Mouse (Mus musculus) midbrain, embryonic 11.5 days (tissue): Measurements from ENCODE around the gene Aamp. TPM values are rescaled to one million over a fixed set of nuclear protein-coding genes. Genes with fewer than 3 reads are reported as not detected.
A peak's percentile ranks its signal among the peaks of the same experiment; 100 is the strongest.

Experiments used
- ATAC-seq: fragments of 200-750 bp; cut with Nextera tagmentation; 2 replicates; pipeline ENCODE4 v1.8.0; 2017; ENCODE audit warnings: moderate TSS enrichment, moderate library complexity; ENCODE audit not compliant: low FRiP score
- DNase-seq: peaks from one replicate; pipeline ENCODE4 v3.0.0; 2015; ENCODE audit warnings: low spot score; ENCODE audit errors: missing footprints
- H3K27ac ChIP-seq: fragments of 300-500 bp; sonication (generic); 2 replicates; pipeline ENCODE4 v1.5.1; 2014; ENCODE audit warnings: low read depth, low read length
- H3K27me3 ChIP-seq: fragments of 300-500 bp; sonication (generic); 2 replicates; pipeline ENCODE4 v1.6.1; 2014; ENCODE audit warnings: mild to moderate bottlenecking, low read length, moderate library complexity, mixed read lengths; ENCODE audit not compliant: control insufficient read depth, insufficient read depth
- H3K36me3 ChIP-seq: fragments of 300-500 bp; sonication (generic); 2 replicates; pipeline ENCODE4 v1.6.1; 2014; ENCODE audit warnings: mild to moderate bottlenecking, low read length, moderate library complexity, mixed read lengths; ENCODE audit not compliant: control insufficient read depth, insufficient read depth
- H3K4me1 ChIP-seq: fragments of 300-500 bp; sonication (generic); 2 replicates; pipeline ENCODE4 v1.6.1; 2014; ENCODE audit warnings: low read length; ENCODE audit not compliant: control insufficient read depth, insufficient read depth
- H3K4me2 ChIP-seq: fragments of 300-500 bp; sonication (generic); 2 replicates; pipeline ENCODE4 v1.6.1; 2014; ENCODE audit warnings: mild to moderate bottlenecking, moderate library complexity
- H3K4me3 ChIP-seq: fragments of 300-500 bp; sonication (generic); 2 replicates; pipeline ENCODE4 v1.5.1; 2014; ENCODE audit warnings: low read depth, low read length
- H3K9ac ChIP-seq: fragments of 300-500 bp; sonication (generic); 2 replicates; pipeline ENCODE4 v1.6.1; 2014; ENCODE audit warnings: low read length
- H3K9me3 ChIP-seq: fragments of 300-500 bp; sonication (generic); 2 replicates; pipeline ENCODE4 v1.6.1; 2016; ENCODE audit warnings: low read length; ENCODE audit not compliant: control insufficient read depth
- WGBS: fragments of 180-500 bp; shearing (Covaris S2); extraction: QIAGEN DNeasy Blood & Tissue Kit; methylation state at CpG from one replicate; pipeline ENCODE4 v1.1.7; 2014; 5-methylcytosine and 5-hydroxymethylcytosine counted together
- polyA plus RNA-seq: library from polyadenylated mRNA; unstranded; fragments of >200 nt; fragmentation: Nextera tagmentation; extraction: Ambion mirVana; gene quantifications from 2 replicates; pipeline ENCODE4 v1.2.1, GENCODE M21; 2014

The Aamp gene
- polyA plus RNA-seq, 1 experiment from 2014 or later = 186 TPM

DNA sequence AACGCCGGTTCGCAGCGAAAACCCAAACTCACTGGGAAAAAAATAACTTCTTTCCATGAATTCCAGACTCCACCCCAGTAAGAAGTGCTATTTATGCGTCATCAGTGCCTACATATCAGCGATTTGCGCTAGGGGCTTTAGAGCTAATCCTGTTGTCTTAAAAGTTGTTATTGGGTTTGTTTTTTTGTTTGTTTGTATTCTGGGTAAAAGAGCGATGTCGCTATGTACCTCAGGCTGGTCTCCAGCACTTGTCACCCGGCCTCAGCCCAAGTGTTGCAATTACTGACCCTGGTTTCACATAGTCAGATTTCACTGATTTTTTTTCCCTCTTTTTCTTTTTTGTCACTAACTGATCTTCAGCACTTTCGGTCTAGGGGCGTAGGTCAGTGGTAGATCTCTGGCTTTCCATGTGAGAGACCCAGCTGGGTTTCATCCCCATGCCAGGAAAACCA is 19.8 kb upstream of the Aamp start:
- DNase-seq = no peak
- 6% methylated on average over 12 of the region's 12 CpGs for WGBS
- H3K27ac ChIP-seq = no peak overlapping the region

GRCm38 (mm10) chr1:74303509-74304338 is 19.2 kb upstream of the Aamp start:
- Histone ChIP-seq H3K36me3 (no peaks in the 10 kb centered on the region), H3K27ac (no peak overlapping the region)
- peak; percentile 80 for ATAC-seq

More for the DNA sequence above, 19.8 kb upstream of the Aamp start:
- Histone ChIP-seq H3K4me2 (peak overlapping the region; percentile 88), H3K9me3 (no peaks in the 10 kb centered on the region), H3K27me3 (peaks cover 3% of the 10 kb centered on the region), H3K4me1 (peaks cover 8% of the 10 kb centered on the region), H3K36me3 (no peaks in the 10 kb centered on the region), H3K4me3 (peak overlapping the region; percentile 45), H3K9ac (peak overlapping the region; percentile 67)
- ATAC-seq = no peak

DNA sequence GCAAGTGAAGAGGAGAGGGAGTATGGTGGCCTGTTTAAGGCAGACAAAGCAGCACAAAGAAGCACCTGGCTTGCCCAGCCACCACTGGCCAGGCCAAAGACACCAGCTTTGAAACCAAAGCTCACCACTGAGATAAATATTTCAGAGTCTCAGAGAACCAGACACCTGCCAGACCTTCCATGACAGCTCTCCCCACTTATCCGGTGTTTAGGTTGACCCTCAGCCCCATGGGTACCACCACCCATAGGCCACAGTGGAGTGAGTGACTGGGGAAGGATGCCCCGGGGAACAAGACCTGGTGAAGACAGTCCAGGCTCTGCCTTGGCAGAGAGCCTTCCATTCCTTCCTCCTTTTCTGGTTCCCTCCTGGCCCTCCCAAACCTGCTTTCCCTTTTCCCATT is 18.3 kb upstream of the Aamp start:
- Histone ChIP-seq H3K4me3 (no peak overlapping the region), H3K9ac (no peak overlapping the region), H3K9me3 (no peaks in the 10 kb centered on the region), H3K4me2 (no peak overlapping the region), H3K27me3 (peaks cover 3% of the 10 kb centered on the region), H3K36me3 (no peaks in the 10 kb centered on the region), H3K27ac (no peak overlapping the region), H3K4me1 (peaks cover 8% of the 10 kb centered on the region)
- ATAC-seq (no peak), DNase-seq (no peak)
- 90% methylated on average over 2 of the region's 2 CpGs for WGBS

More at GRCm38 (mm10) chr1:74303509-74304338, 19.2 kb upstream of the Aamp start:
- peak overlapping the region; percentile 45 for H3K4me3 ChIP-seq
- WGBS = 1% methylated on average over 52 of the region's 56 CpGs
- peak; percentile 94 for DNase-seq
- peak overlapping the region; percentile 88 for H3K4me2 ChIP-seq
- peaks cover 8% of the 10 kb centered on the region for H3K4me1 ChIP-seq
- H3K9me3 ChIP-seq = no peaks in the 10 kb centered on the region
- H3K9ac ChIP-seq = peak overlapping the region; percentile 67
- H3K27me3 ChIP-seq = peaks cover 3% of the 10 kb centered on the region

DNA sequence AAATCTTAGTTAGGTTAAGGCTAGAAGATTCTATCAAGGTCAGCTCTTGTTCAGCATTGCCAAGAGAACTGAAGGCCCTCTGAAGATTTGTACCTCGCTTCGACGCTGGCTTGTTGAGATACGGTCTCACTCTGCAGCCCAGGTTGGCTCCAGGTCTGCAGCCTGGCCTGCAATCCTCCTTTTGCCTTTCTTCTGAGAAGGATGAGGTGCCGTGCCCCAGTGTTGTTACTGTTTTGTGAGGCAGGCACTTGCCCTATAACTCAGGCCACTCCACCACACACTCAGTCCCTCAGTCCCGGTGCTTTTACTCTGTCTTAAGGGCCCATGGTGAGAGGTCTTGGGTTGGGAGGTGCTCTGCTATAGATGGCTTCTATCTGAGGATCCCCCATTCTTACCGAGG is 17.7 kb upstream of the Aamp start:
- DNase-seq (no peak), ATAC-seq (no peak)
- H3K4me2 ChIP-seq = no peak overlapping the region
- no peak overlapping the region for H3K9ac ChIP-seq
- H3K36me3 ChIP-seq = no peaks in the 10 kb centered on the region
- no peak overlapping the region for H3K27ac ChIP-seq
- H3K4me3 ChIP-seq = no peak overlapping the region
- WGBS = 93% methylated on average over 7 of the region's 7 CpGs
- H3K4me1 ChIP-seq = peaks cover 8% of the 10 kb centered on the region
- no peaks in the 10 kb centered on the region for H3K9me3 ChIP-seq
- H3K27me3 ChIP-seq = peaks cover 3% of the 10 kb centered on the region

GRCm38 (mm10) chr1:74300347-74301110 is 16.0 kb upstream of the Aamp start:
- H3K4me1 ChIP-seq = peaks cover 15% of the 10 kb centered on the region
- H3K27me3 ChIP-seq = peaks cover 3% of the 10 kb centered on the region
- H3K9me3 ChIP-seq = no peaks in the 10 kb centered on the region
- H3K4me3 ChIP-seq = no peak overlapping the region
- ATAC-seq (no peak), DNase-seq (no peak)
- WGBS = 87% methylated on average over 6 of the region's 6 CpGs
- H3K36me3 ChIP-seq = no peaks in the 10 kb centered on the region
- no peak overlapping the region for H3K27ac ChIP-seq
- no peak overlapping the region for H3K4me2 ChIP-seq
- H3K9ac ChIP-seq = no peak overlapping the region

DNA sequence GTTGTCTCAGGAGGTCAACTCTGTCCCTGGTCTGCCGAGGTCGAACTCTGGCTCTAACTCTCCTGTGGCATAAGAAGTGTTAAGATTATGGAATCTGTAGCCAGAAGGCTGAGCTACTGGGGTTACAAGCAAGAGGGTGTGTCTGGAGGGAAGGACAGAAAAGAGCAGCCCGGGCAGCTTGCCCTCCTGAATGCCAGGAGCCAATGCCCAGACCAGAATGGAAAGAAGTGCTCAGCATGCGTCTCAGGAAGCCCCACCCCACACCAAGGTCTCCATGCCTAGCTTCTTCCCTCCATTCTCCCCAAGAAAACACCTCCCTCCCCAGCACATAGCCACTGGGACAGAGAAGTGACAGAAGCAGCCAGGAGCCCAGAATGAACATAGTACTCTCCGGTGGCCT is 14.5 kb upstream of the Aamp start:
- DNase-seq (no peak), ATAC-seq (no peak)
- no peaks in the 10 kb centered on the region for H3K9me3 ChIP-seq
- peaks cover 18% of the 10 kb centered on the region for H3K4me1 ChIP-seq
- H3K4me3 ChIP-seq = no peak overlapping the region
- H3K36me3 ChIP-seq = no peaks in the 10 kb centered on the region
- H3K4me2 ChIP-seq = no peak overlapping the region
- H3K9ac ChIP-seq = no peak overlapping the region
- WGBS = 85% methylated on average over 5 of the region's 5 CpGs
- H3K27me3 ChIP-seq = peaks cover 2% of the 10 kb centered on the region
- no peak overlapping the region for H3K27ac ChIP-seq

DNA sequence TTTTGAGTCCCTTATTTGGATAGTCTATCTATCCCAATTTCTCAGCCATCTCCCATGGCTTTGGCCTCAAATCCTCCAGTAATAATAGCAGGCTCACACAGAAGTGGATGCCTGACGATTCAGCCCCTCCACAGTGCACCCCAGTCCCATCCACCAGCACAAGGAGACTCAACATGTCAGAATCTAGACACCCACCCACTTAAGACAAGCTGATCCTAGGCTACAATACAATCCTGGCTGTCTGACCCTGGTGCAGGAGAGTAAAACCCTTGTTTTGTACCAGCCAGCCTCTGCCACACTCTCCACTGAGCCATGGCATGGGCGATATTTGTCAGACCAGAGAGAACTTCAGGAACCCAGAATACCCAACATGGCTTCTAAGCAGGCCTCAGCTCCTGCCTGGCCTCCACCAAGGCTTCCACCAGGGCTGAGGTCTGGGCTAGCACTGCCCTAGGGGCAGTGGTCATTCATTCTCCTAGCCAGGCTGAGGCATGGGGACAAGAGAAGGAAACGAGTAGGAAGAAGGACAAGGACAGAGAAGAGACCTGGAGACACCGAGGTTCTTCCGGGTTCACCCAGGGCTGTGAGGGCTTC is 13.7 kb upstream of the Aamp start:
- WGBS = 92% methylated on average over 5 of the region's 5 CpGs
- DNase-seq = no peak
- no peak overlapping the region for H3K4me2 ChIP-seq
- peaks cover 12% of the 10 kb centered on the region for H3K4me1 ChIP-seq
- no peaks in the 10 kb centered on the region for H3K36me3 ChIP-seq
- no peak for ATAC-seq
- H3K9ac ChIP-seq = no peak overlapping the region
- H3K4me3 ChIP-seq = no peak overlapping the region
- no peak overlapping the region for H3K27ac ChIP-seq
- no peaks in the 10 kb centered on the region for H3K27me3 ChIP-seq
- H3K9me3 ChIP-seq = no peaks in the 10 kb centered on the region

- 80% methylated on average over 3 of the region's 3 CpGs for WGBS
- Histone ChIP-seq H3K27ac (no peak overlapping the region), H3K36me3 (no peaks in the 10 kb centered on the region), H3K9me3 (no peaks in the 10 kb centered on the region), H3K4me1 (peaks cover 12% of the 10 kb centered on the region), H3K4me2 (no peak overlapping the region), H3K27me3 (no peaks in the 10 kb centered on the region), H3K4me3 (no peak overlapping the region), H3K9ac (no peak overlapping the region)
- ATAC-seq (no peak), DNase-seq (no peak)
These were observed 12.7 kb upstream of the Aamp start for GRCm38 (mm10) chr1:74297269-74297668.

GRCm38 (mm10) chr1:74296477-74296876 is 11.9 kb upstream of the Aamp start:
- Histone ChIP-seq H3K4me1 (peaks cover 12% of the 10 kb centered on the region), H3K36me3 (no peaks in the 10 kb centered on the region), H3K9me3 (no peaks in the 10 kb centered on the region), H3K27ac (no peak overlapping the region; the same call in 1 of the 2 replicates), H3K27me3 (no peaks in the 10 kb centered on the region), H3K9ac (no peak overlapping the region), H3K4me2 (no peak overlapping the region), H3K4me3 (no peak overlapping the region)
- DNase-seq (no peak), ATAC-seq (no peak)
- whole genome bisulfite sequencing = 81% methylated on average over 6 of the region's 6 CpGs
